Mouse (Mus musculus) testis, postnatal 10 days (tissue): ENCODE measurements around the gene Stk31.
"Not testable (repeated sequence)": the region's sequence is repeated elsewhere in the genome, so short reads cannot be mapped to it uniquely, and the experiment has no call there.

ENCODE experiments used
- DNase-seq: peaks from one replicate; pipeline ENCODE4 v3.0.0; 2021; ENCODE audit warnings: low spot score

Gene Stk31

GRCm38 (mm10) chr6:49395316-49395715 is at the start of gene Stk31:
Gene Stk31, plus strand, starts transcription at chr6:49395604.
- peak; percentile 71 for DNase-seq

- DNase-seq: no peak
Measured at GRCm38 (mm10) chr6:49349826-49350225, 45.6 kb upstream of the Stk31 start.

- DNase-seq: no peak
Measured at GRCm38 (mm10) chr6:49354613-49355012, 40.8 kb upstream of the Stk31 start.

- DNase-seq: no peak
Measured at GRCm38 (mm10) chr6:49355171-49355570, 40.2 kb upstream of the Stk31 start.

- DNase-seq: peak; percentile 9
Measured at GRCm38 (mm10) chr6:49360420-49360819, 35.0 kb upstream of the Stk31 start.

GRCm38 (mm10) chr6:49367159-49368054 is 28.0 kb upstream of the Stk31 start, which contains the start of gene Fam221a:
Gene Fam221a, plus strand, starts transcription at chr6:49367739.
- DNase-seq: peak; percentile 92

- peak; percentile 27 for DNase-seq
Measured at GRCm38 (mm10) chr6:49368212-49368611, 27.2 kb upstream of the Stk31 start.

GRCm38 (mm10) chr6:49372705-49373104 is 22.7 kb upstream of the Stk31 start:
- no peak for DNase-seq

GRCm38 (mm10) chr6:49373943-49374342 is 21.5 kb upstream of the Stk31 start:
- DNase-seq: no peak

GRCm38 (mm10) chr6:49378328-49378727 is 17.1 kb upstream of the Stk31 start:
- no peak for DNase-seq

GRCm38 (mm10) chr6:49394276-49394675 is 1.1 kb upstream of the Stk31 start:
- no peak for DNase-seq

- peak; percentile 56 for DNase-seq
Measured at GRCm38 (mm10) chr6:49397466-49397865, 2.1 kb downstream of the Stk31 start.

- no peak for DNase-seq
Measured at GRCm38 (mm10) chr6:49398365-49398764, 3.0 kb downstream of the Stk31 start.

GRCm38 (mm10) chr6:49410830-49411229 is 15.4 kb downstream of the Stk31 start:
- DNase-seq: no peak

GRCm38 (mm10) chr6:49412967-49413366 is 17.6 kb downstream of the Stk31 start:
- not testable (repeated sequence) for DNase-seq

GRCm38 (mm10) chr6:49415971-49416370 is 20.6 kb downstream of the Stk31 start:
- DNase-seq: no peak

- no peak for DNase-seq
Measured at GRCm38 (mm10) chr6:49437306-49437705, 41.9 kb downstream of the Stk31 start.

GRCm38 (mm10) chr6:49458112-49458511 is 62.7 kb downstream of the Stk31 start:
- DNase-seq: no peak

- DNase-seq: peak; percentile 9
Measured at GRCm38 (mm10) chr6:49483205-49483604, 87.8 kb downstream of the Stk31 start.

- DNase-seq: peak; percentile 37
Measured at GRCm38 (mm10) chr6:49491526-49491925, 96.1 kb downstream of the Stk31 start.

- DNase-seq: peak; percentile 83
Measured at GRCm38 (mm10) chr6:49519053-49519452, 123.6 kb downstream of the Stk31 start.
